Mouse (Mus musculus): Measurements from ENCODE around the gene A630010A05Rik.
"Not testable (repeated sequence)": the region's sequence is repeated elsewhere in the genome, so short reads cannot be mapped to it uniquely, and the experiment has no call there.

Gene A630010A05Rik

DNA sequence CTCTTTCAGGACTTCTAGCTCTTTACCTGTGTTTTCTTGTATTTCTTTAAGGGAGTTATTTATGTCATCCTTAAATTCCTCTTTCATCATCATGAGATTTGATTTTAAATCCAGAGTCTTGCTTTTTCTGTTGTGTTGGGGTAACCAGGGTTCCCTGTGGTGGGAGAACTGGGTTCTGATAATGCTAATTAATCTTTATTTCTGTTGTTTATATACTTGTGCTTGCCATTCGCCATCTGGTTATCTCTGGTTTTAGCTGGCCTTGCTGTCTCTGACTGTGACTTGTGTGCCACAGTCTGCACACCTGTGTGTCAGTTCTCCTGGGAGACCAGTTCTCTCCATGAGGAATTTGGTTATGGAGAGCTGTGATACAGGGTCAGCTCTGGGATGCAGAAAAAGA lies at the start of gene A630010A05Rik:
TSS of gene A630010A05Rik (plus strand) at position 301 of the 400 bp plus-strand sequence.
- DNase-seq: no peak

DNA sequence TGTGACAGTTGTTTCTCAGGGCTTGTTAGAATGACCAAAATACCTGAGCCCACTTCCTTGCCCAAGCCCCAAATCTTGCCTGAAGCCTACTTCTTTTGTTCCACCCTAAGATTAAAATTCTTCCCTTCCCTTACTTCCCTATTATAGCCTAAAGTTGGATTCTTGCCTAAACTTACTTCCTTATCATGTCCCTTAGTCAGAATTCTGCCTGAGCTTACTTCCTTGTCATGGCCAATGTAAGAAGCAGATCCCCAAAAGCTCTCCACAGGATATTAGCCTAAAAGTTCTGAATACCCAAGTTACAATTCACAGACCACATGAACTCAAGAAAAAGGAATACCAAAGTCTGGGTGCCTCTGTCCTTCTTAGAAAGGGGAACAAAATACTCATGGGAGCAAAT lies 26.4 kb upstream of the A630010A05Rik start:
- DNase-seq: no peak

GRCm38 (mm10) chr16:14557191-14557590 lies 4.9 kb upstream of the A630010A05Rik start:
- not testable (repeated sequence) for DNase-seq
